In the genomic region with DNA sequence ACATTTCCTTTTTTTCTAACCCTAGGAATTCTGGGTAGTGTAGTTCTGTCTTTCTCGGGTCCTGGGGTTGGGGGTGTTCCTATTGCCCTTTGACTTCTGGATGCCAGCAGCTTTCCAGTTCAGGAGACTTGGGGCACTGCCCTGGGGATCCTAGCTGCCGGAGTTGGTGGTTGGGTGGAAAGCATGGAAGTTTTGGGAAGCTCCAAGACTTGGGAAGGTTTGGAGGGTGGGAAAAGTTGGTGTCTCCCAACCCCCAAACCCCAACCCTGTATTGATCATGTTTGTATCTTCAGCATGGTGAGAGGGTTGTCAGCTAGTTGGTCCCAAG, we compare ENCODE assay signal across 8 mouse cellular contexts. TPM values are rescaled to one million over a fixed set of nuclear protein-coding genes. Genes with fewer than 3 reads are reported as not detected.
DNase-seq lines count a peak whose midpoint lies in the region; ATAC-seq and TF ChIP-seq lines count a peak whose summit lies in the region.

No protein-coding gene starts in this region.

- H3K27ac ChIP-seq in layer of hippocampus, adult 2 months: no peak overlapping the region
- no peak overlapping the region for H3K27ac ChIP-seq in limb, embryonic 11.5 days (replicated peaks; ENCODE audit: low read depth, low read length)
- H3K27ac ChIP-seq in neural tube, embryonic 15.5 days (replicated peaks): no peak overlapping the region

- H3K9me3 ChIP-seq in erythroblast, embryonic 14.5 days (ENCODE audit: control insufficient read depth, low read length): no peaks in the 10 kb centered on the region
- no peaks in the 10 kb centered on the region for H3K9me3 ChIP-seq in limb, embryonic 11.5 days (ENCODE audit: control insufficient read depth, low read length)
- H3K9me3 ChIP-seq in neural tube, embryonic 15.5 days (replicated peaks): no peaks in the 10 kb centered on the region

- H3K4me3 ChIP-seq in layer of hippocampus, adult 2 months: peak overlapping the region; percentile 82
- H3K4me3 ChIP-seq in erythroblast, embryonic 14.5 days (replicated peaks): peak overlapping the region; percentile 88
- peak overlapping the region; percentile 58 for H3K4me3 ChIP-seq in limb, embryonic 11.5 days (ENCODE audit: low read depth, low read length)
- H3K4me3 ChIP-seq in neural tube, embryonic 15.5 days (replicated peaks): peak overlapping the region; percentile 76

- WGBS in limb, embryonic 11.5 days: 19% methylated on average over 2 of the region's 2 CpGs
- 24% methylated on average over 2 of the region's 2 CpGs for WGBS in neural tube, embryonic 15.5 days

- peaks cover 40% of the 10 kb centered on the region for H3K27me3 ChIP-seq in erythroblast, embryonic 14.5 days (ENCODE audit: control insufficient read depth)
- H3K27me3 ChIP-seq in limb, embryonic 11.5 days (ENCODE audit: control insufficient read depth, insufficient read depth, low read length): peaks cover 39% of the 10 kb centered on the region
- peaks cover 77% of the 10 kb centered on the region for H3K27me3 ChIP-seq in neural tube, embryonic 15.5 days (replicated peaks)

- H3K36me3 ChIP-seq in erythroblast, embryonic 14.5 days (ENCODE audit: control insufficient read depth): peaks cover 38% of the 10 kb centered on the region
- H3K36me3 ChIP-seq in limb, embryonic 11.5 days (ENCODE audit: control insufficient read depth, insufficient read depth, low read length): no peaks in the 10 kb centered on the region
- H3K36me3 ChIP-seq in neural tube, embryonic 15.5 days: no peaks in the 10 kb centered on the region

- no peak for TF ChIP-seq CTCF in layer of hippocampus, adult 2 months (conservative IDR thresholded peaks at IDR 0.05)

- no peak overlapping the region for H3K9ac ChIP-seq in limb, embryonic 11.5 days (ENCODE audit: low read length)
- H3K9ac ChIP-seq in neural tube, embryonic 15.5 days (replicated peaks): no peak overlapping the region; the same call in 1 of the 2 replicates

- peaks cover 86% of the 10 kb centered on the region for H3K4me1 ChIP-seq in erythroblast, embryonic 14.5 days (ENCODE audit: control insufficient read depth)
- H3K4me1 ChIP-seq in limb, embryonic 11.5 days (ENCODE audit: control insufficient read depth, insufficient read depth, low read length): peaks cover 17% of the 10 kb centered on the region
- peaks cover 32% of the 10 kb centered on the region for H3K4me1 ChIP-seq in neural tube, embryonic 15.5 days

- no peak for ATAC-seq in limb, embryonic 11.5 days (ENCODE audit: insufficient number of reproducible peaks, low FRiP score, low TSS enrichment, low read depth)
- ATAC-seq in neural tube, embryonic 15.5 days (ENCODE audit: low FRiP score): 0 out of 2 replicates have a peak, but pooled peaks have one; percentile 9

- peak overlapping the region; percentile 100 for H3K4me2 ChIP-seq in limb, embryonic 11.5 days (ENCODE audit: low read depth, severe bottlenecking)
- H3K4me2 ChIP-seq in neural tube, embryonic 15.5 days: peak overlapping the region; percentile 100

- no peak for DNase-seq in layer of hippocampus, adult 2 months (ENCODE audit: low spot score in 2 of 2)
- no peak for DNase-seq in layer of hippocampus, adult 9-11 months
- DNase-seq in limb, embryonic 11.5 days (ENCODE audit: low spot score): no peak
- no peak for DNase-seq in spleen, postnatal 4 days (ENCODE audit: low spot score in 2 of 2)
- no peak for DNase-seq in layer of hippocampus, adult 18-20 months (ENCODE audit: low spot score in 2 of 2)
- DNase-seq in kidney, adult 9 months: no peak

RNA-seq across cellular contexts. Expression of a gene that starts 0.2 kb away (rescaled TPM):
- total RNA-seq in layer of hippocampus, adult 2 months (2021): 1 to 10 TPM; 3.6 to 6.0 TPM
- polyA plus RNA-seq in erythroblast, embryonic 14.5 days (2012): 9.8 and 12.5 TPM in 2 replicates
- 1.9 and 2.1 TPM in 2 replicates for polyA plus RNA-seq in limb, embryonic 11.5 days (2014; fragmentation: Nextera tagmentation; extraction: Ambion mirVana)
- 0.92 and 3.1 TPM in 2 replicates for polyA plus RNA-seq in neural tube, embryonic 15.5 days (2015; fragmentation: Nextera tagmentation; extraction: Ambion mirVana)
- total RNA-seq in layer of hippocampus, adult 18-20 months (2021): 1 to 10 TPM; 4.1 to 5.5 TPM

RNA-seq across cellular contexts. Expression of a gene that starts 10.5 kb away (rescaled TPM):
- 10 to 100 TPM; 20.2 to 21.8 TPM for total RNA-seq in layer of hippocampus, adult 2 months (2021)
- 0.32 and 0.48 TPM in 2 replicates for polyA plus RNA-seq in erythroblast, embryonic 14.5 days (2012)
- 2.7 and 3.8 TPM in 2 replicates for polyA plus RNA-seq in limb, embryonic 11.5 days (2014; fragmentation: Nextera tagmentation; extraction: Ambion mirVana)
- polyA plus RNA-seq in neural tube, embryonic 15.5 days (2015; fragmentation: Nextera tagmentation; extraction: Ambion mirVana): 26.1 and 32.6 TPM in 2 replicates
- total RNA-seq in layer of hippocampus, adult 18-20 months (2021): 10 to 100 TPM; 24.1 to 26.1 TPM
